Mouse (Mus musculus) spleen, embryonic (tissue): Measurements from ENCODE around the gene Nop53.
"Not testable (repeated sequence)": the region's sequence is repeated elsewhere in the genome, so short reads cannot be mapped to it uniquely, and the experiment has no call there.

Source experiments
- CTCF ChIA-PET: fragments of 350-600 bp; sonication (Branson Sonifier 250); formaldehyde crosslinking; loops from one replicate; lab custom pipeline; 2022; lab: Charles Lee

Nop53 gene

GRCm38 (mm10) chr7:15922220-15922773, 23.6 kb downstream of the Nop53 start, which contains the start of gene Selenow:
Selenow (minus strand) TSS chr7:15922402.
- CTCF ChIA-PET, result no interaction called here

GRCm38 (mm10) chr7:15921796-15922195, 24.1 kb downstream of the Nop53 start:
- CTCF ChIA-PET, result no interaction called here

GRCm38 (mm10) chr7:15920645-15921190, 25.2 kb downstream of the Nop53 start:
- CTCF ChIA-PET, result interaction anchor here (0.6 kb wide), 1 partner anchor 377 kb away, joined by 7 read pairs; no protein-coding TSS in a partner anchor

GRCm38 (mm10) chr7:15919947-15920346, 25.9 kb downstream of the Nop53 start:
- CTCF ChIA-PET, result no interaction called here

GRCm38 (mm10) chr7:15918371-15918770, 27.5 kb downstream of the Nop53 start:
- CTCF ChIA-PET, result no interaction called here

- CTCF ChIA-PET, result interaction anchor here (0.7 kb wide), 1 partner anchor 414 kb away, joined by 11 read pairs; no protein-coding TSS in a partner anchor
Measured at GRCm38 (mm10) chr7:15916996-15917395, 28.9 kb downstream of the Nop53 start.

GRCm38 (mm10) chr7:15916134-15916723, 29.6 kb downstream of the Nop53 start:
- CTCF ChIA-PET, result interaction anchor here (0.7 kb wide), 1 partner anchor 10 kb away, joined by 4 read pairs; no protein-coding TSS in a partner anchor

- CTCF ChIA-PET, result not testable (repeated sequence)
Measured at GRCm38 (mm10) chr7:15915695-15916094, 30.2 kb downstream of the Nop53 start.

GRCm38 (mm10) chr7:15914751-15915150, 31.1 kb downstream of the Nop53 start:
- CTCF ChIA-PET, result interaction anchor here (0.7 kb wide), 1 partner anchor 398 kb away, joined by 6 read pairs; no protein-coding TSS in a partner anchor

GRCm38 (mm10) chr7:15914252-15914651, 31.6 kb downstream of the Nop53 start:
- CTCF ChIA-PET, result interaction anchor here (0.7 kb wide), 1 partner anchor 398 kb away, joined by 6 read pairs; no protein-coding TSS in a partner anchor

GRCm38 (mm10) chr7:15912183-15912582, 33.7 kb downstream of the Nop53 start:
- CTCF ChIA-PET, result no interaction called here

- CTCF ChIA-PET, result interaction anchor here (0.7 kb wide), 1 partner anchor 26 kb away, joined by 5 read pairs; no protein-coding TSS in a partner anchor
Measured at GRCm38 (mm10) chr7:15910521-15910920, 35.4 kb downstream of the Nop53 start.

GRCm38 (mm10) chr7:15907971-15908590, 37.8 kb downstream of the Nop53 start:
- CTCF ChIA-PET, result no interaction called here

GRCm38 (mm10) chr7:15906602-15907001, 39.3 kb downstream of the Nop53 start:
- CTCF ChIA-PET, result no interaction called here

- CTCF ChIA-PET, result no interaction called here
Measured at GRCm38 (mm10) chr7:15905861-15906260, 40.0 kb downstream of the Nop53 start.

GRCm38 (mm10) chr7:15901366-15902048, 44.4 kb downstream of the Nop53 start:
- CTCF ChIA-PET, result interaction anchor here (0.7 kb wide), 2 partner anchors 33 to 933 kb away, joined by 3 to 13 read pairs; no protein-coding TSS in a partner anchor

GRCm38 (mm10) chr7:15894251-15894650, 51.6 kb downstream of the Nop53 start:
- CTCF ChIA-PET, result no interaction called here
